Comparison of ENCODE assay signal across 8 mouse cellular contexts in genomic region chr4:89523423-89524259, GRCm38 (mm10).
DNase-seq lines count a peak whose midpoint lies in the region; ATAC-seq and TF ChIP-seq lines count a peak whose summit lies in the region.

No protein-coding gene starts in this region.

- WGBS in heart, postnatal 0 days, result 10% methylated on average over 10 of the region's 10 CpGs
- WGBS in embryonic facial prominence, embryonic 15.5 days, result 8% methylated on average over 10 of the region's 10 CpGs
- 5% methylated on average over 10 of the region's 10 CpGs for WGBS in limb, embryonic 14.5 days
- 12% methylated on average over 10 of the region's 10 CpGs for WGBS in neural tube, embryonic 12.5 days

- TF ChIP-seq CTCF in heart, postnatal 0 days (IDR thresholded peaks at IDR 0.05; ENCODE audit: low read depth), result no peak

- no peak for ATAC-seq in heart, postnatal 0 days (ENCODE audit: insufficient read depth, low read depth)
- no peak for ATAC-seq in embryonic facial prominence, embryonic 15.5 days (ENCODE audit: insufficient number of reproducible peaks, low FRiP score, low TSS enrichment, low read depth)
- ATAC-seq in limb, embryonic 14.5 days (ENCODE audit: low FRiP score, low read depth), result no peak
- no peak for ATAC-seq in neural tube, embryonic 12.5 days (ENCODE audit: low FRiP score, low read depth)

- H3K4me1 ChIP-seq in heart, postnatal 0 days (ENCODE audit: control insufficient read depth, insufficient read depth), result 0 out of 2 replicates have a peak, but pooled peaks cover 5% of the 10 kb centered on the region
- no peaks in the 10 kb centered on the region for H3K4me1 ChIP-seq in embryonic facial prominence, embryonic 15.5 days
- no peaks in the 10 kb centered on the region for H3K4me1 ChIP-seq in limb, embryonic 14.5 days (ENCODE audit: control insufficient read depth, insufficient read depth, low read length)
- no peaks in the 10 kb centered on the region for H3K4me1 ChIP-seq in neural tube, embryonic 12.5 days

- no peak for TF ChIP-seq EP300 in heart, postnatal 0 days (IDR thresholded peaks at IDR 0.05; ENCODE audit: low read depth)

- H3K9me3 ChIP-seq in heart, postnatal 0 days (replicated peaks; ENCODE audit: control insufficient read depth, low read length), result no peaks in the 10 kb centered on the region
- H3K9me3 ChIP-seq in embryonic facial prominence, embryonic 15.5 days (replicated peaks), result no peaks in the 10 kb centered on the region
- H3K9me3 ChIP-seq in limb, embryonic 14.5 days (ENCODE audit: control insufficient read depth, low read length), result no peaks in the 10 kb centered on the region
- H3K9me3 ChIP-seq in neural tube, embryonic 12.5 days, result no peaks in the 10 kb centered on the region

- no peak overlapping the region for H3K9ac ChIP-seq in heart, postnatal 0 days (replicated peaks; ENCODE audit: low read depth, low read length)
- no peak overlapping the region for H3K9ac ChIP-seq in embryonic facial prominence, embryonic 15.5 days
- H3K9ac ChIP-seq in limb, embryonic 14.5 days (ENCODE audit: low read depth, low read length, severe bottlenecking), result no peak overlapping the region
- no peak overlapping the region for H3K9ac ChIP-seq in neural tube, embryonic 12.5 days

- no peaks in the 10 kb centered on the region for H3K36me3 ChIP-seq in heart, postnatal 0 days (replicated peaks; ENCODE audit: control insufficient read depth, insufficient read depth, low read length)
- no peaks in the 10 kb centered on the region for H3K36me3 ChIP-seq in embryonic facial prominence, embryonic 15.5 days
- H3K36me3 ChIP-seq in limb, embryonic 14.5 days (ENCODE audit: control insufficient read depth, insufficient read depth, low read length), result no peaks in the 10 kb centered on the region
- H3K36me3 ChIP-seq in neural tube, embryonic 12.5 days, result no peaks in the 10 kb centered on the region

- no peak for TF ChIP-seq POLR2A in limb, embryonic 14.5 days (IDR thresholded peaks at IDR 0.05; ENCODE audit: borderline replicate concordance, extremely low read depth, insufficient read depth, insufficient read length)

- peaks cover 21% of the 10 kb centered on the region; the same call in 1 of the 2 replicates for H3K27me3 ChIP-seq in heart, postnatal 0 days (ENCODE audit: control insufficient read depth, insufficient read depth, low read length)
- peaks cover 39% of the 10 kb centered on the region for H3K27me3 ChIP-seq in embryonic facial prominence, embryonic 15.5 days
- peaks cover 25% of the 10 kb centered on the region for H3K27me3 ChIP-seq in limb, embryonic 14.5 days (ENCODE audit: control insufficient read depth, insufficient read depth, low read length)
- H3K27me3 ChIP-seq in neural tube, embryonic 12.5 days (replicated peaks), result peaks cover 23% of the 10 kb centered on the region

- DNase-seq in heart, postnatal 0 days (ENCODE audit: low spot score), result no peak
- no peak for DNase-seq in heart, adult 8-10 months (ENCODE audit: low spot score)
- no peak for DNase-seq in limb, embryonic 14.5 days (ENCODE audit: low spot score)
- no peak for DNase-seq in thymus, postnatal 10 days (ENCODE audit: low spot score in 2 of 2)
- no peak for DNase-seq in cerebellum, postnatal 25 days
- DNase-seq in right cerebral cortex, postnatal 14 days, result no peak

- H3K27ac ChIP-seq in heart, postnatal 0 days (ENCODE audit: low read depth), result no peak overlapping the region
- no peak overlapping the region for H3K27ac ChIP-seq in embryonic facial prominence, embryonic 15.5 days (replicated peaks)
- no peak overlapping the region for H3K27ac ChIP-seq in limb, embryonic 14.5 days (replicated peaks; ENCODE audit: low read depth, low read length)
- no peak overlapping the region for H3K27ac ChIP-seq in neural tube, embryonic 12.5 days

- peak overlapping the region; percentile 56 for H3K4me3 ChIP-seq in heart, postnatal 0 days (ENCODE audit: low read depth, low read length)
- H3K4me3 ChIP-seq in embryonic facial prominence, embryonic 15.5 days (replicated peaks), result peak overlapping the region; percentile 49
- H3K4me3 ChIP-seq in limb, embryonic 14.5 days (replicated peaks; ENCODE audit: low read length), result peak overlapping the region; percentile 48
- H3K4me3 ChIP-seq in neural tube, embryonic 12.5 days, result 0 out of 2 replicates have a peak overlapping the region, but pooled peaks have one; percentile 38

- H3K4me2 ChIP-seq in heart, postnatal 0 days (ENCODE audit: low read depth, low read length), result peak overlapping the region; percentile 90
- peak overlapping the region; percentile 73 for H3K4me2 ChIP-seq in embryonic facial prominence, embryonic 15.5 days (replicated peaks)
- peak overlapping the region; percentile 79 for H3K4me2 ChIP-seq in limb, embryonic 14.5 days (replicated peaks; ENCODE audit: low read depth, low read length, severe bottlenecking)
- H3K4me2 ChIP-seq in neural tube, embryonic 12.5 days (replicated peaks), result peak overlapping the region; percentile 78
